In the genomic region with DNA sequence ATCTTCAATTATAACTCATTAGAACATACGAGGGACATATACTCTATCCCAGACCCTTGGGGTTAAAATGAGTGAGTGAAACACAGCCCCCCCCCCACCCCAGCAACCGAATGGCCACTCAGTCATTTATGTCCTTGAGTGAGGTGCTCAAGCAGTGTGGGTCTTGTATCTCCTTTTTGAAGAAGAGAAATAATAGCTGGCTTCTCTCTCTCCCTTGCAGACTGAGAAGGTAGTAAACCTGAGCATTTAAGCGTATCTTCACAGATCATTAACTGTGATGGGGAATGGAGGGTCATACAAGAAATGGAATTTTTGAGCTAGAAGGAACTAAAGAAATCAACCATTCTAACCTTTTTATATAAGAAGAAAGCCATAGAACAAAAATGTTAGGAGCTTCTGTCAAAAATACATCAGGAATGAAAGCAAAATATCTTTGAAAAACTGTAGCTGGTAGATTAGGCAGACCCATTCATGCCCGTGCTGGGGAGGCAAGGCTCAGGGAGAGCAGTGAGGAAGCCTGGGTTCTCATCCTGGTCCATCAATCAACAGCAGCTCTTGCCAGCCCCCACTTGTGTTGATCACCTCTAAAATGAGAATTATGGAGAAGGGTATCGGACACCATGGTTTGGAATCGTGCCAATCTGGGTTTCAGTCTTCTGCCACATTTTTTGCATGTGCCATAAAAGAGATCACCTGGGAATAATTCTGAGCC, we compare ENCODE assay signal across 24 mouse cellular contexts.
DNase-seq lines count a peak whose midpoint lies in the region; ATAC-seq and TF ChIP-seq lines count a peak whose summit lies in the region.
"Had no signal": no experiment of that assay in that cellular context is flagged by ENCODE, and none has a peak within 500 bp of the region (broad histone marks: within the 10 kb centered on the region; RNA-seq: fewer than 3 reads in every experiment).

No protein-coding gene starts in this region.

- WGBS in kidney, embryonic 15.5 days = 48% methylated on average over 6 of the region's 6 CpGs
- 41% methylated on average over 6 of the region's 6 CpGs for WGBS in kidney, postnatal 0 days

- H3K27ac ChIP-seq in kidney, embryonic 15.5 days = no peak overlapping the region
- no peak overlapping the region for H3K27ac ChIP-seq in kidney, postnatal 0 days
- H3K27ac ChIP-seq: embryonic facial prominence, embryonic 10.5 days; embryonic facial prominence, embryonic 12.5 days; forebrain, embryonic 13.5 days; forebrain, embryonic 15.5 days had no signal

- peak; percentile 69; the same call in 1 of the 2 replicates for ATAC-seq in kidney, embryonic 15.5 days (replicated peaks; ENCODE audit: low FRiP score)
- peak; percentile 43; the same call in 1 of the 2 replicates for ATAC-seq in kidney, postnatal 0 days (replicated peaks; ENCODE audit: low FRiP score, low read depth)
- ATAC-seq: activated CD4-positive, CD25-positive, alpha-beta regulatory T cell, adult 4 months; CD4-positive, CD25-positive, alpha-beta regulatory T cell, adult 4 months; forebrain, embryonic 13.5 days; forebrain, embryonic 15.5 days; forebrain, postnatal 0 days; Patski had no signal

- DNase-seq in cerebellum, postnatal 10 days = peak; percentile 13 to 29
- no peak for DNase-seq in cerebellum, adult 11 months
- DNase-seq in kidney, postnatal 4 days = no peak
- DNase-seq in kidney, postnatal 0 days (ENCODE audit: low spot score) = peak; percentile 39
- DNase-seq in kidney, adult 18-20 months = no peak
- DNase-seq: adrenal gland, adult 8-10 months; adrenal gland, postnatal 14 days; adrenal gland, postnatal 36 days; B cell, adult 2 months; cerebellum, adult 18-20 months; cerebellum, adult 8-10 months; cerebellum, adult 9-11 months; cerebellum, postnatal 25 days; forebrain, postnatal 0 days had no signal

- no peaks in the 10 kb centered on the region for H3K9me3 ChIP-seq in kidney, embryonic 15.5 days (replicated peaks)
- no peaks in the 10 kb centered on the region for H3K9me3 ChIP-seq in kidney, postnatal 0 days (replicated peaks; ENCODE audit: low read length)
- H3K9me3 ChIP-seq: embryonic facial prominence, embryonic 10.5 days; embryonic facial prominence, embryonic 12.5 days; forebrain, embryonic 13.5 days; forebrain, embryonic 15.5 days; G1E had no signal

- no peaks in the 10 kb centered on the region for H3K27me3 ChIP-seq in kidney, embryonic 15.5 days
- no peaks in the 10 kb centered on the region for H3K27me3 ChIP-seq in kidney, postnatal 0 days (ENCODE audit: insufficient read depth, low read length)
- H3K27me3 ChIP-seq: CH12.LX; embryonic facial prominence, embryonic 12.5 days; forebrain, embryonic 13.5 days; forebrain, embryonic 15.5 days had no signal

- H3K4me2 ChIP-seq in kidney, embryonic 15.5 days = no peak overlapping the region
- H3K4me2 ChIP-seq in kidney, postnatal 0 days (ENCODE audit: low read length) = no peak overlapping the region
- H3K4me2 ChIP-seq: embryonic facial prominence, embryonic 12.5 days; forebrain, embryonic 13.5 days; forebrain, embryonic 15.5 days had no signal

- no peak overlapping the region for H3K9ac ChIP-seq in kidney, embryonic 15.5 days
- H3K9ac ChIP-seq in kidney, postnatal 0 days (ENCODE audit: low read depth, low read length) = no peak overlapping the region
- H3K9ac ChIP-seq: embryonic facial prominence, embryonic 12.5 days; forebrain, embryonic 13.5 days; forebrain, embryonic 15.5 days; forebrain, postnatal 0 days had no signal

- TF ChIP-seq CTCF in kidney, postnatal 0 days (IDR thresholded peaks at IDR 0.05; ENCODE audit: low read depth) = no peak

- H3K4me3 ChIP-seq in kidney, embryonic 15.5 days (replicated peaks) = no peak overlapping the region
- no peak overlapping the region for H3K4me3 ChIP-seq in kidney, postnatal 0 days (replicated peaks; ENCODE audit: low read depth, low read length)
- H3K4me3 ChIP-seq: embryonic facial prominence, embryonic 10.5 days; embryonic facial prominence, embryonic 12.5 days; forebrain, embryonic 13.5 days; forebrain, embryonic 15.5 days had no signal

- H3K36me3 ChIP-seq in kidney, embryonic 15.5 days = no peaks in the 10 kb centered on the region
- H3K36me3 ChIP-seq in kidney, postnatal 0 days (ENCODE audit: insufficient read depth, low read length) = no peaks in the 10 kb centered on the region
- H3K36me3 ChIP-seq: embryonic facial prominence, embryonic 10.5 days; embryonic facial prominence, embryonic 12.5 days; forebrain, embryonic 15.5 days; G1E had no signal

- H3K4me1 ChIP-seq in kidney, embryonic 15.5 days = peaks cover 25% of the 10 kb centered on the region
- 0 out of 2 replicates have a peak, but pooled peaks cover 3% of the 10 kb centered on the region for H3K4me1 ChIP-seq in kidney, postnatal 0 days (replicated peaks; ENCODE audit: insufficient read depth, low read length)
- H3K4me1 ChIP-seq: embryonic facial prominence, embryonic 12.5 days had no signal

Comparison
In these comparisons a context has a peak if more than half of its experiments do, and no peak if none do; other contexts are left out.
1. DNase-seq: peak in cerebellum, postnatal 10 days (2 of 2) and kidney, postnatal 0 days (single experiment); none in cerebellum, adult 11 months (single experiment), kidney, postnatal 4 days (0 of 2) and kidney, adult 18-20 months (single experiment).